Mouse (Mus musculus) liver, postnatal 0 days (tissue): ENCODE data around the gene Nav3. TPM values are rescaled to one million over a fixed set of nuclear protein-coding genes. Genes with fewer than 3 reads are reported as not detected.

ENCODE experiments used
- ATAC-seq: fragments of 200-750 bp; cut with Nextera tagmentation; 2 replicates; pipeline ENCODE4 v1.8.0; 2017; ENCODE audit warnings: mild to moderate bottlenecking, moderate library complexity
- DNase-seq: peaks from one replicate; pipeline ENCODE4 v3.0.0-alpha.2; 2016
- H3K27ac ChIP-seq: fragments of 300-500 bp; sonication (generic); 2 replicates; pipeline ENCODE4 v1.5.1; 2014; ENCODE audit warnings: antibody characterized with exemption, moderate library complexity, mild to moderate bottlenecking, low read depth
- H3K27me3 ChIP-seq: fragments of 300-500 bp; sonication (generic); 2 replicates; pipeline ENCODE4 v1.6.1; 2014; ENCODE audit warnings: low read length, control low read depth, mixed read lengths; ENCODE audit not compliant: insufficient read depth
- H3K36me3 ChIP-seq: fragments of 300-500 bp; sonication (generic); replicated peaks from 2 replicates; pipeline ENCODE4 v1.6.1; 2014; ENCODE audit warnings: mild to moderate bottlenecking, control low read depth, low read length, moderate library complexity, mixed read lengths; ENCODE audit not compliant: insufficient read depth
- H3K4me1 ChIP-seq: fragments of 300-500 bp; sonication (generic); 2 replicates; pipeline ENCODE4 v1.6.1; 2014; ENCODE audit warnings: antibody characterized with exemption, mild to moderate bottlenecking, control low read depth; ENCODE audit not compliant: insufficient read depth
- H3K4me2 ChIP-seq: fragments of 300-500 bp; sonication (generic); 2 replicates; pipeline ENCODE4 v1.6.1; 2014; ENCODE audit warnings: low read depth, mild to moderate bottlenecking, low read length, moderate library complexity, mixed read lengths
- H3K4me3 ChIP-seq: fragments of 300-500 bp; sonication (generic); 2 replicates; pipeline ENCODE4 v1.5.1; 2014; ENCODE audit warnings: low read depth, low read length
- H3K9ac ChIP-seq: fragments of 300-500 bp; sonication (generic); replicated peaks from 2 replicates; pipeline ENCODE4 v1.6.1; 2014; ENCODE audit warnings: mild to moderate bottlenecking, moderate library complexity
- H3K9me3 ChIP-seq: fragments of 300-500 bp; sonication (generic); 2 replicates; pipeline ENCODE4 v1.6.1; 2016; ENCODE audit warnings: mild to moderate bottlenecking, control low read depth, low read length, mixed read lengths
- CTCF ChIP-seq: sonication (generic); IDR thresholded peaks from 2 replicates; pipeline ENCODE4 v1.5.1; 2016; ENCODE audit warnings: antibody characterized with exemption, low read depth
- EP300 ChIP-seq: IDR thresholded peaks from 2 replicates; pipeline ENCODE4 v1.6.1; 2016; ENCODE audit warnings: antibody characterized with exemption, low read depth, mild to moderate bottlenecking
- WGBS: fragments of 180-500 bp; shearing (Covaris S2); extraction: QIAGEN DNeasy Blood & Tissue Kit; methylation state at CpG from one replicate; pipeline ENCODE4 v1.1.7; 2014; ENCODE audit not compliant: insufficient replicate concordance; 5-methylcytosine and 5-hydroxymethylcytosine counted together
- polyA plus RNA-seq: library from polyadenylated mRNA; unstranded; fragments of >200 nt; fragmentation: Nextera tagmentation; extraction: Ambion mirVana; gene quantifications from 2 replicates; pipeline ENCODE4 v1.2.1, GENCODE M21; 2015

The Nav3 gene
- polyA plus RNA-seq, 1 experiment from 2014 or later = 0.04 TPM

- DNase-seq (no peak), ATAC-seq (no peak)
- Histone ChIP-seq H3K9me3 (no peaks in the 10 kb centered on the region), H3K4me1 (no peaks in the 10 kb centered on the region), H3K9ac (no peak overlapping the region), H3K36me3 (no peaks in the 10 kb centered on the region), H3K4me3 (no peak overlapping the region), H3K27ac (no peak overlapping the region), H3K27me3 (no peaks in the 10 kb centered on the region), H3K4me2 (no peak overlapping the region)
- 70% methylated on average over 3 of the region's 3 CpGs for WGBS
- TF ChIP-seq EP300 (no peak), CTCF (no peak)
Measured at GRCm38 (mm10) chr10:109796981-109797380, 659.0 kb downstream of the Nav3 start.

GRCm38 (mm10) chr10:109793491-109793890 lies 662.5 kb downstream of the Nav3 start:
- 69% methylated on average over 4 of the region's 4 CpGs for WGBS
- no peak for TF ChIP-seq CTCF

GRCm38 (mm10) chr10:109788728-109789127 lies 667.3 kb downstream of the Nav3 start:
- H3K9ac ChIP-seq = no peak overlapping the region
- H3K4me3 ChIP-seq = no peak overlapping the region
- DNase-seq (no peak), ATAC-seq (no peak)
- no peaks in the 10 kb centered on the region for H3K27me3 ChIP-seq
- no peaks in the 10 kb centered on the region for H3K4me1 ChIP-seq
- no peaks in the 10 kb centered on the region for H3K36me3 ChIP-seq
- no peak overlapping the region for H3K4me2 ChIP-seq
- TF ChIP-seq CTCF (no peak), EP300 (no peak)
- H3K9me3 ChIP-seq = no peaks in the 10 kb centered on the region
- H3K27ac ChIP-seq = no peak overlapping the region
- WGBS = 82% methylated on average over 2 of the region's 2 CpGs

More at GRCm38 (mm10) chr10:109793491-109793890, 662.5 kb downstream of the Nav3 start:
- Histone ChIP-seq H3K36me3 (no peaks in the 10 kb centered on the region), H3K4me3 (no peak overlapping the region), H3K4me1 (no peaks in the 10 kb centered on the region), H3K4me2 (no peak overlapping the region), H3K9me3 (no peaks in the 10 kb centered on the region), H3K27ac (no peak overlapping the region), H3K27me3 (no peaks in the 10 kb centered on the region), H3K9ac (no peak overlapping the region)
- no peak for ATAC-seq
- DNase-seq = no peak

GRCm38 (mm10) chr10:109779109-109779508 lies 676.9 kb downstream of the Nav3 start:
- Histone ChIP-seq H3K9ac (no peak overlapping the region), H3K9me3 (no peaks in the 10 kb centered on the region), H3K4me2 (no peak overlapping the region), H3K27me3 (no peaks in the 10 kb centered on the region), H3K36me3 (no peaks in the 10 kb centered on the region), H3K4me1 (no peaks in the 10 kb centered on the region), H3K27ac (no peak overlapping the region), H3K4me3 (no peak overlapping the region)
- no peak for DNase-seq
- 83% methylated on average over 4 of the region's 4 CpGs for WGBS
- no peak for TF ChIP-seq EP300
- no peak for TF ChIP-seq CTCF
- ATAC-seq = no peak

DNA sequence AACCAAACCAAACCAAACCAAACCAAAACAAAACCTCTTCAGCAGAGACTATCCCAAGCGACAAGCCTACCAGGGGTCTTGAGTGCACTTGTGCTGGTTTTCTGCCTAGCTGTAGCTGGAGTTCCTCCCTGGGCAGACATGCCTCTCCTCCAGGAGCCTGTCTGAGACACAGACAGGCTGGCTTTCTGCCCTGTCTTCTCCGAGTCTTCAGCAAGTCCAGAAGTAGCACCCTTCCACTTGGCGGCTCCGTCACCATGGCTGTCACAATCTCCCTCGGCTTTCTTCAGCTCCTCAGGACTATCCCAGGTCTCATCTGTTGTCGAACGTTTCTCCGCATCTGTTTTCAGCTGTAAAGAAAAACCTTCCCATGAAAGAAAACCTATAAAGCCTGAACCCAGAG lies 686.9 kb downstream of the Nav3 start:
- Histone ChIP-seq H3K27ac (no peak overlapping the region), H3K4me3 (no peak overlapping the region), H3K27me3 (no peaks in the 10 kb centered on the region), H3K9me3 (no peaks in the 10 kb centered on the region), H3K36me3 (no peaks in the 10 kb centered on the region), H3K9ac (no peak overlapping the region), H3K4me2 (no peak overlapping the region), H3K4me1 (no peaks in the 10 kb centered on the region)
- ATAC-seq = no peak
- no peak for TF ChIP-seq CTCF
- no peak for TF ChIP-seq EP300
- DNase-seq = no peak
- WGBS = 82% methylated on average over 8 of the region's 8 CpGs

DNA sequence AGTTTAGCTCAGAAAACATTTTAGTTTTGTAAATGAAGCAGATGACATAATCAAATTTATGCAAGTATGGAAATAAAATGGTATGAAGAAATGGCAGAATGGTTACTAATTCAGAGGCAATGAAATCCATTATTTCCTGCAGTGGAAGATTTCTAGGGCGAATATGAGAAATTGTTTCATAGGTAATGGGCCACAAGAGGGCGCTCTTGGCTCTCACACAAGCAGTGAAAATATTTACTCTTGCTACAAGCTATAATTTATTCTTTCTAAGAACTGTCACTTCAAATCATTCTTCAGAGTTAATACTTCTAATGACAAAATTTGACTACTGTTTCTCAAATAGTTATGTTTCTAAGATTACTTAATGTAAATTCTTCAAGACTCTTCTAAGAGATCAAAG lies 690.4 kb downstream of the Nav3 start:
- 2% methylated on average over 2 of the region's 2 CpGs for WGBS
- no peaks in the 10 kb centered on the region for H3K4me1 ChIP-seq
- H3K27me3 ChIP-seq = no peaks in the 10 kb centered on the region
- DNase-seq (peak; percentile 60), ATAC-seq (no peak)
- H3K9me3 ChIP-seq = no peaks in the 10 kb centered on the region
- TF ChIP-seq EP300 = no peak
- TF ChIP-seq CTCF = peak; percentile 68
- H3K4me2 ChIP-seq = no peak overlapping the region
- H3K9ac ChIP-seq = no peak overlapping the region
- H3K36me3 ChIP-seq = no peaks in the 10 kb centered on the region
- H3K27ac ChIP-seq = no peak overlapping the region
- no peak overlapping the region for H3K4me3 ChIP-seq

- TF ChIP-seq CTCF (no peak), EP300 (no peak)
- ATAC-seq (no peak), DNase-seq (no peak)
- WGBS = 71% methylated on average over 18 of the region's 18 CpGs
- H3K4me2 ChIP-seq = no peak overlapping the region
- H3K27ac ChIP-seq = no peak overlapping the region
- no peaks in the 10 kb centered on the region for H3K4me1 ChIP-seq
- H3K9me3 ChIP-seq = no peaks in the 10 kb centered on the region
- H3K27me3 ChIP-seq = no peaks in the 10 kb centered on the region
- no peak overlapping the region for H3K9ac ChIP-seq
- H3K4me3 ChIP-seq = no peak overlapping the region
- no peaks in the 10 kb centered on the region for H3K36me3 ChIP-seq
Measured at GRCm38 (mm10) chr10:109764412-109765101, 691.4 kb downstream of the Nav3 start.
